Mouse (Mus musculus) myocyte (in vitro differentiated cells): ENCODE results near the gene Xab2. TPM values are rescaled to one million over a fixed set of nuclear protein-coding genes. Genes with fewer than 3 reads are reported as not detected.

Experiments
- H3K27me3 ChIP-seq: one replicate; pipeline ENCODE4 v1.6.1; 2011; ENCODE audit not compliant: control insufficient read depth, insufficient read depth, insufficient read length
- H3K36me3 ChIP-seq: one replicate; pipeline ENCODE4 v1.6.1; 2011; ENCODE audit not compliant: control insufficient read depth, insufficient read depth
- H3K4me2 ChIP-seq: one replicate; pipeline ENCODE4 v1.6.1; 2011; ENCODE audit warnings: low read depth, control low read depth
- H3K4me3 ChIP-seq: one replicate; pipeline ENCODE4 v1.5.1; 2011; ENCODE audit warnings: mild to moderate bottlenecking, control low read depth, moderate library complexity
- H3K79me2 ChIP-seq: one replicate; pipeline ENCODE4 v1.6.1; 2011; ENCODE audit not compliant: control insufficient read depth, insufficient read depth
- H3ac ChIP-seq: one replicate; pipeline ENCODE4 v1.6.1; 2011; ENCODE audit not compliant: control insufficient read depth, insufficient read length
- CEBPB ChIP-seq: IDR thresholded peaks from 2 replicates; pipeline ENCODE4 v1.6.1; 2011; ENCODE audit warnings: mild to moderate bottlenecking, moderate library complexity; ENCODE audit not compliant: poor library complexity, insufficient read depth, severe bottlenecking
- E2F4 ChIP-seq: IDR thresholded peaks from one replicate; pipeline ENCODE4 v1.6.1; 2011; ENCODE audit warnings: mild to moderate bottlenecking, control low read depth, moderate library complexity; ENCODE audit not compliant: insufficient read depth
- MAX ChIP-seq: IDR thresholded peaks from one replicate; pipeline ENCODE4 v1.6.1; 2011; ENCODE audit warnings: low read depth, mild to moderate bottlenecking, control low read depth
- MYOD1 ChIP-seq, 3 experiments: IDR thresholded peaks; one replicate each; pipeline ENCODE4 v1.6.1; 2011; ENCODE audit warnings: control low read depth in 2 of 3, low read depth in 2 of 3, mild to moderate bottlenecking in 2 of 3, moderate library complexity in 1 of 3; ENCODE audit not compliant: insufficient read length in 2 of 3, control insufficient read depth in 1 of 3
- MYOG ChIP-seq, 3 experiments: IDR thresholded peaks; one replicate each; pipeline ENCODE4 v1.6.1; 2011; ENCODE audit warnings: control low read depth in 2 of 3, low read depth in 2 of 3, mild to moderate bottlenecking in 2 of 3; ENCODE audit not compliant: insufficient read length in 2 of 3, control insufficient read depth in 1 of 3, insufficient read depth in 1 of 3
- POLR2A ChIP-seq: IDR thresholded peaks from one replicate; pipeline ENCODE4 v1.6.1; 2011; ENCODE audit warnings: low read depth, mild to moderate bottlenecking, control low read depth, moderate library complexity; ENCODE audit not compliant: insufficient read length
- POLR2AphosphoS2 ChIP-seq: IDR thresholded peaks from one replicate; pipeline ENCODE4 v1.6.1; 2011; ENCODE audit warnings: low read depth, control low read depth; ENCODE audit not compliant: insufficient read length
- REST ChIP-seq: IDR thresholded peaks from one replicate; pipeline ENCODE4 v1.6.1; 2011; ENCODE audit warnings: mild to moderate bottlenecking, control low read depth, moderate library complexity; ENCODE audit not compliant: insufficient read depth, insufficient read length
- SRF ChIP-seq: IDR thresholded peaks from one replicate; pipeline ENCODE4 v1.6.1; 2011; ENCODE audit warnings: low read depth; ENCODE audit not compliant: control insufficient read depth, insufficient read length
- TCF12 ChIP-seq: IDR thresholded peaks from one replicate; pipeline ENCODE4 v1.6.1; 2011; ENCODE audit warnings: mild to moderate bottlenecking, control low read depth; ENCODE audit not compliant: poor library complexity, insufficient read depth, severe bottlenecking
- TCF3 ChIP-seq: IDR thresholded peaks from one replicate; pipeline ENCODE4 v1.6.1; 2011; ENCODE audit warnings: low read depth, control low read depth; ENCODE audit not compliant: insufficient read length
- USF1 ChIP-seq: IDR thresholded peaks from one replicate; pipeline ENCODE4 v1.6.1; 2011; ENCODE audit warnings: low read depth, mild to moderate bottlenecking, control low read depth, moderate library complexity
- polyA plus RNA-seq: library from polyadenylated mRNA; unstranded; fragments of >200 nt; fragmentation: generic; extraction: Trizol; gene quantifications from one replicate; pipeline ENCODE4 v1.2.1, GENCODE M21; 2012; ENCODE audit warnings: missing spikeins

Gene Xab2
- polyA plus RNA-seq, 1 experiment: 44.6 TPM

DNA sequence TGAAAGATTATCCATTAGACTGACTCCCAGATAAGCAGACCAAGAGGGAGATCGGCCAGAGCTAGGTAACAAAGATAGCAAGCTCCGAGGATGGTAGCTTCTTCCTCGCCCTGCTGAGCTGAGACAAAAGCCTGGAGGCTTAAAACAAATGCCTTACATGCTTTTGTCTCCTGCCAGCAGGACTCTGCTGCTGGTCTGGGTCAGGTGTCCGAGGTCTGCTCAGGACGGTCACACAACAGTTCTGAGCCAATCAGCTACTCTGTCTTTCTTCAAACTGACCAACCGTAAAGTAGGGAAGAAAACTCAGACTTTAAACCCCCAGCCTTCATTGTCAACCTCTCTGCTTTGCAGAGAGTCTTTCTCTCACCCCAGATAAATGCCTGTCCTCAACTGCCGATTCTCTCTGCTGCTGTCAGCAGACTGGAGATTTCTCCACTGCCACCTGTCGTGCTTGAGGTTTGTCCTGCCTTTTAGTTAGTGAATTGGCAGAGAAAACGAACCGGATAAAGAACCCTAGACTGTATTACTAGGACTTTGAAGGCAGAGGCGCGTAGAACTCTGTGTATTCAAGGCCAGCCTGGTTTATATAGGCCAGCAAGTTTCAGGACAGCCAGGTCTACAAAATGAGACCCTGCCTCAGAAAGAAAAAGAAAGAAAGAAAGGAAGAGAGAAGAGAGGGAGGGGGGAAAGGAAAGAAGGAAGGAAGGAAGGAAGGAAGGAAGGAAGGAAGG, 53.3 kb downstream of the Xab2 start, which contains the start of gene C330021F23Rik:
Gene C330021F23Rik (plus strand): TSS at position 350 of the 731 bp plus-strand sequence.
- TF ChIP-seq CEBPB (no peak), E2F4 (no peak), MYOD1 (IDR thresholded peaks at IDR 0.05; ENCODE audit: control insufficient read depth in 1 of 3, insufficient read length in 2 of 3, low read depth in 2 of 3) (no peak), TCF12 (no peak), TCF3 (no peak), POLR2A (no peak), POLR2AphosphoS2 (no peak), USF1 (no peak), MAX (no peak), SRF (no peak), MYOG (IDR thresholded peaks at IDR 0.05; ENCODE audit: control insufficient read depth in 1 of 3, insufficient read depth in 1 of 3, insufficient read length in 2 of 3, low read depth in 2 of 3) (no peak), REST (no peak)
- Histone ChIP-seq H3K36me3 (no peaks in the 10 kb centered on the region), H3K79me2 (no peaks in the 10 kb centered on the region), H3ac (no peak within 1 kb of the TSS), H3K27me3 (peaks cover 4% of the 10 kb centered on the region), H3K4me2 (peak within 1 kb of the TSS; percentile 57), H3K4me3 (no peak within 1 kb of the TSS)

Other genes starting within 250 kb of the Xab2 start
- gene Arhgef18, start 228.3 kb downstream of the Xab2 start, polyA plus RNA-seq: 10.7 TPM
- 5.5 TPM for gene Pex11g, start 153.6 kb downstream of the Xab2 start, polyA plus RNA-seq
- not detected for gene Tex45, start 150.5 kb downstream of the Xab2 start, polyA plus RNA-seq
- gene Zfp358, start 128.2 kb downstream of the Xab2 start, polyA plus RNA-seq: 29.2 TPM
- gene Mcoln1, start 120.9 kb downstream of the Xab2 start, polyA plus RNA-seq: 44.1 TPM
- gene Pnpla6, start 105.9 kb downstream of the Xab2 start, polyA plus RNA-seq: 14.8 TPM
- 0.05 TPM for gene C330021F23Rik, start 53.3 kb downstream of the Xab2 start, polyA plus RNA-seq
- 0.05 TPM for gene Camsap3, start 34.0 kb downstream of the Xab2 start, polyA plus RNA-seq
- gene Pet100, start 232 bp upstream of the Xab2 start, polyA plus RNA-seq: 51.7 TPM
- gene Pcp2, start 4.2 kb upstream of the Xab2 start, polyA plus RNA-seq: 0.62 TPM
- 7.7 TPM for gene Stxbp2, start 9.6 kb upstream of the Xab2 start, polyA plus RNA-seq
- not detected for gene Retn, start 34.5 kb upstream of the Xab2 start, polyA plus RNA-seq
- gene Mcemp1, start 44.4 kb upstream of the Xab2 start, polyA plus RNA-seq: not detected
- gene Fcor, start 51.0 kb upstream of the Xab2 start, polyA plus RNA-seq: 0.32 TPM
- gene Trappc5, start 55.0 kb upstream of the Xab2 start, polyA plus RNA-seq: 35.8 TPM
- 0.02 TPM for gene Fcer2a, start 72.9 kb upstream of the Xab2 start, polyA plus RNA-seq
- gene Clec4g, start 99.3 kb upstream of the Xab2 start, polyA plus RNA-seq: not detected
- not detected for gene Cd209a, start 127.7 kb upstream of the Xab2 start, polyA plus RNA-seq
- gene Cd209e, start 233.0 kb upstream of the Xab2 start, polyA plus RNA-seq: not detected